Mouse (Mus musculus): ENCODE measurements at regions not wholly inside any gene's neighbourhood (a gene's known extent, or its start where the extent isn't known, plus 50 kb on each side); places are given as distances from the start of the nearest gene placed in this dataset.
A peak's percentile ranks its signal among the peaks of the same experiment; 100 is the strongest.

GRCm38 (mm10) chr5:64535546-64535945, 267.6 kb upstream of the Klf3 start:
- no peak for TF ChIP-seq GATA1 (IDR thresholded peaks at IDR 0.05; ENCODE audit: low read length)

- TF ChIP-seq GATA1 (IDR thresholded peaks at IDR 0.05; ENCODE audit: low read length) = no peak
Observed at GRCm38 (mm10) chr5:64536393-64537112, 266.6 kb upstream of the Klf3 start.

DNA sequence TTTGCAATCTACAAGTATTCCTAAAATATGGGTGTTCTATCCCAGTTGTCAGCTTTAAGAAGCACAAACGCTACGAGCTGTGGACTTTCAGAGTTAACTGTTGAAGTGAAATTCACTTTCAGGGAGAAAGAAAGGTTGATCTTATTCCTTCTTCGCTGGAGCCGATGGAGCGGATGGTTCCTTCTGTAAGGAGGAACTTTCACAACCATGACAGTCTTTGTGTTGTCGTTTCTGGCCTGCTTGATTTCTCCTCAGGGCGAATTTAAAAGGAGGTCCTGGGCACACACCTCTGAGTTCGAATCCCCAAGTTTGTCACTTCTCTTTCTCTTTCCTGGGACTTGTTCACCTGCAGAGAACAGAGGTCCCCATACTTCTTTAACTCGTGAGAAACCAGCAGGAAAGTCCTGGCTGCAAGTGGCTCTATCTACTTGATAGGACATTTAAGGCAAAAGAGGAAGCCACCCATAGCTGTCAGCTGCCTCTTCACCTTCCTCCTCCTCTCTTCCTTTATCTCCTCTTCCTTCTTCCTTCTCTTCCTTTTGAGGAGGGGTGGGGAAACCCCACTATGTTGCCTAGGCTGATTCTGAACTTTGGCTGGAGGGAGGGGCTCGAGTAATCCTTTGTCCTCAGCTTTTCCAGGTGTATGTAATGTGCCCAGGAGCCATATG, 265.9 kb upstream of the Klf3 start:
- no peak for TF ChIP-seq GATA1 (IDR thresholded peaks at IDR 0.05; ENCODE audit: low read length)

- TF ChIP-seq GATA1 (IDR thresholded peaks at IDR 0.05; ENCODE audit: low read length) = no peak
Observed at GRCm38 (mm10) chr5:64541765-64542164, 261.4 kb upstream of the Klf3 start.

DNA sequence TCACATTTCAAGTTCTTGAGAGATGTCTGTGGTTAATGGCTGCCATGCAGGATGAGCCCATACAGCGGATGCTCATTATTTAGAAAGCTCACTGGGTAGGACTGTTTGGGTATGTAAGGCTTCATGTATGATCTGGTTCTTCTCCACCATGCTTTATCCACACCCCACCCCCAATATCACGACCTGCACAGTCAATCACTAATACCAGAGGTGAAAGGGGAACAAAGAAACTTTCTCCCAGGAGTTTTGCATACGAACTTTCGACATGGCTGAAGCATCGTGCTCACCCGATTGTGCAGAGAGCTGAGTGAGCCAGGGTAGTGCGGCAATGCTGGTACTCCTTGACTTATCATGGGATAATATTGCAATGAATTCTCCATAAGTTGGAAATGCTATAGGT, 247.3 kb upstream of the Klf3 start:
- no peak for TF ChIP-seq GATA1 (IDR thresholded peaks at IDR 0.05; ENCODE audit: low read length)

DNA sequence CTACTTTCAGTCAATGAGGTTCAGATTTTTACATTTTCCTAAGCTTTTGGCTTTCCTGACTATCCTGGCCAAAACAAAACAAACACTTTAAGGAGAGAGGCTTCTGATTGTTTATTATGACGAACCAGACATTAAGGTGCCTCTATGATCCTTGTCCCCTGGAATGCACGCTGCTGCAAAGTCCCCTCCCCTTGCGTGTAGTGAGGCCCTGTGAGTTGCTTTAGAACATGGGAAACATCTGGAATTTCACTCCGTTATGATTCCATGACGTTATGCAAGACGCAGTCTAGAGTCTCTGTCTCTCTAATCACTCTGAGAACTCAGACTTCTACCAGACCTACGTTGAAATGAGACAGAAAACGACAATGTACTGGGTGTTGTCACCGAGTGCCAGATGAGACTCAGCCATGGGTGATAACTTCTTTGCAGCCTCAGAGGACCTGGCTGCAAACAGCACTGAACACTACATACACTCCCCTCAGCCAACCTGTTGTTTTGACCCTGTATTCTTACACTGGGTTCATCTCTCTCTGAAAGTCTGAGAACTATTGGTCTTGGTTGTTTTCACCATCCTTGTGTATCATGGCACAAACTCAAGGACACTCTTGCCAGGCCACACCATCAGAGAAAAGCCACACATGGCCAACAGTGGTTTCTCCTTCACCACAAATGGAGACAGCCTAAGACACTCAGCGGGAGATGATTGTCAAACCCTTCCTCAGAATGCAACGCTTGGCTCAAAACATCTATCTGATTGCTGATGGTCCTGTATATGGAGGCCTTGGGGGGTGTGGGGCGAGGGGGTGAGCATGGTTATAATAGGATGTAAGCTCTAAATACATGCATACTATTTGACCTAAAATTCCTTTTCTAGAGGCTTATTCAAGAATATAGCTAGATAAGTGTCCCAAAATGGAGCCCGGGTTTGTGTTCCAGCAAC, 236.5 kb upstream of the Klf3 start:
- TF ChIP-seq GATA1 (IDR thresholded peaks at IDR 0.05; ENCODE audit: low read length) = no peak

GRCm38 (mm10) chr5:64567813-64568212, 235.4 kb upstream of the Klf3 start:
- TF ChIP-seq GATA1 (IDR thresholded peaks at IDR 0.05; ENCODE audit: low read length) = peak; percentile 52

DNA sequence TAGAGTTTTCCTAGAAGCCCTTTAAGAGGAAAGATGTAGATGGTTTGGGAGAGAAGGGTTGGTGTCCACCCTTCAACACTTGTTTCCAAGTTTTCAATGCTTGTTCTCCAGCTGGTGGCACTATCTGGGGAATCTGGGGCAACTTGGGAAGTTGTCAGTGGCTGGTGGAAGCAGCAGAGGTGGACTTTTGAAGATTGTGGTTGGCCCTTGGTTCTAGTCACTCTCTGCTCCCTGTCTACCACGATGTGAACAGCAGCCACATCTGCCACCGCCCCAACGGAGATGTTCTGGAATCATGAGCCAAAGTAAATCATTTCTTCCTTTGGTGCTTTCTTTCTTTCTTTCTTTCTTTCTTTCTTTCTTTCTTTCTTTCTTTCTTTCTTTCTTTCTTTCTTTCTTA, 234.9 kb upstream of the Klf3 start:
- TF ChIP-seq GATA1 (IDR thresholded peaks at IDR 0.05; ENCODE audit: low read length) = no peak

DNA sequence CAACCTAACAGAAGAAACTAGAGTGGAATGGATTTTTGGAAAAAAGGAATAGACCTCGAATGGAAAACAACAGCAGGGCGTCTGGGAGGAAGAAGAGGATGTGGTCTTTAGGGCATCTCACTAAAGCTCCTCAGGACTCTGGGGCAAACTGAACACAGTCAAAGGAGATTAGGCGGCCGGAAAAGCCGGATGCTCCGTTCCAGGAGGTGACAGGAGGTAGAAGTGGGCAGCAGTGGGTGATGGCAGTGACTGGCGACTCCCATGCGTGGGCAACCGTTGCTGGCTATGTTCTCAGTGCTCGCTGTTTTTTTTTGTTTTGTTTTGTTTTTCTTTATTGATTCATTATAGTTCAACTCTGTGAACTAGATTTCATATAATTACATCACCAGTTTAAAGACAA, 228.8 kb upstream of the Klf3 start:
- no peak for TF ChIP-seq GATA1 (IDR thresholded peaks at IDR 0.05; ENCODE audit: low read length)

GRCm38 (mm10) chr5:64575896-64576295, 227.3 kb upstream of the Klf3 start:
- no peak for TF ChIP-seq GATA1 (IDR thresholded peaks at IDR 0.05; ENCODE audit: low read length)

DNA sequence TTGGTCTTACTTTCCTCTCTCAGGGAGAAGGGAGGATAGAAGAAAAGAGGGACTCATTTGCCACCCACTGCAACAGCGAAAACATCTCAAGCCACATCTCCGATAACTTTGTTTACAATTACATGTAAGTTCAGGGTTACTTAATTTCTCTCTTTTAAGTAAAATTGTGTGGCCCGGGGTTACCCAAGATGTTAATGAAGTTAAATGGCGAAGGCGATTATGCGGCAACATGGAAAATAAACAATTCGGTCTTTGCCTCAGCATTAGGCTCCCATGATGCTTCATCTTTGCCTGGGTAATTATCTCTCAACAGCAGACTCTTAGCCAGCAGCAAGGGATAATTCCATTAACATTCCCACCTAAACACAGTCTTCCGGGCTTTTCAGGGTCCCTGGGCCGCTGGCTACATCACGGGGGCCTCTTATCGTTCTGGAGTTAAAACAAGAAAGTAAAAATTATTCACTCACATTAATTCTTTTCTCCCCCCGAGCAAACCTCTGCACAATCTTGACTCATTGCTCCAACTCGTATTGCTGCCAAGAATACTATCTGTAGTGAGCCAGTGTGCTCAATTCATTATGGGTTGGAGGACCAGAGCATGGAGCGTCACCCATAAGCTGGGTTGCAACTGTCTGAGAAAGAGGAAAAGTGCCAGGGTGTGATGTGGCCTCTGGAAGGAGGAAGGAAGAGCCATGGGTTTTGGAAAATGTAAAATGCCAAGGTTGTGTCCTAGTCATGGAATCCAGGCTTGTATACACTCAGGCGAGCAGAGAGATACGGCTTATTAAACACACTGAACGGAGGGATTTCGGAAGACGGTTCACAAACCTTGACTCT, 226.5 kb upstream of the Klf3 start:
- no peak for TF ChIP-seq GATA1 (IDR thresholded peaks at IDR 0.05; ENCODE audit: low read length)

- TF ChIP-seq GATA1 (IDR thresholded peaks at IDR 0.05; ENCODE audit: low read length) = peak; percentile 72
Observed at GRCm38 (mm10) chr5:64577424-64577823, 225.8 kb upstream of the Klf3 start.

GRCm38 (mm10) chr5:64578536-64578935, 224.7 kb upstream of the Klf3 start:
- no peak for TF ChIP-seq GATA1 (IDR thresholded peaks at IDR 0.05; ENCODE audit: low read length)

DNA sequence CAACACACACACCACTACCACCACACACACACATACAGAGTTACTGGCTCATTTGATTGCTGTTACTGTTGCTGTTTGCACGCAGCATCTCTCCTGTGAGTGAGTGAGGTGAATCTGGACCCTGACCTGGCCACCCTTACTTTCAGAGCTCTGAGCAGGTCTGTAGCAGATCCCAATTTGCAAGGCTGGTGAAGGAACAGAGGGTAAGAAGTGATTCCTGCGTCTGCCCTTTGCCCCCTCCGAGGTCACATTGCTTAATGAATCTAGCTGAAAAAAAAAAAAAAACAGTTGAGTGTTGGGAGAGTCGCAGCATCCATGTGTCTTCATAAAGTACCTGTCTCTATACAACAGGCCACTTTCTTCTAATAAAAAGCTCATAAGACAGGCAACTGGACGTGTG, 224.1 kb upstream of the Klf3 start:
- no peak for TF ChIP-seq GATA1 (IDR thresholded peaks at IDR 0.05; ENCODE audit: low read length)

All from G1E-ER4 (cell line).